Mouse (Mus musculus): ENCODE results near the gene Spata16. TPM values are rescaled to one million over a fixed set of nuclear protein-coding genes. Genes with fewer than 3 reads are reported as not detected.

Gene Spata16
- total and polyA plus RNA-seq, 3 experiments = not detected

GRCm38 (mm10) chr3:26639851-26640250 lies 2.4 kb downstream of the Spata16 start:
- no peaks in the 10 kb centered on the region for H3K36me3 ChIP-seq (ENCODE audit: control insufficient read depth in 1 of 2, insufficient read depth in 2 of 2, low read length in 2 of 2)
- no peaks in the 10 kb centered on the region for H3K9me3 ChIP-seq (replicated peaks; ENCODE audit: insufficient read depth, low read length)
- no peaks in the 10 kb centered on the region for H3K4me1 ChIP-seq (ENCODE audit: control insufficient read depth in 1 of 2, insufficient read depth in 2 of 2, low read length in 2 of 2)
- H3K9ac ChIP-seq (ENCODE audit: control insufficient read depth, low read depth, low read length, poor library complexity, severe bottlenecking) = no peak overlapping the region
- no peak for DNase-seq (ENCODE audit: low read depth, low spot score)
- no peaks in the 10 kb centered on the region for H3K27me3 ChIP-seq (ENCODE audit: control insufficient read depth in 1 of 2, insufficient read depth in 2 of 2, low read length in 2 of 2)
- no peaks in the 10 kb centered on the region for H3K79me2 ChIP-seq (ENCODE audit: control insufficient read depth, insufficient read depth, low read length, poor library complexity)
- TF ChIP-seq UBTF (IDR thresholded peaks at IDR 0.05; ENCODE audit: borderline replicate concordance, insufficient read depth, low read depth, low read length) = no peak
- TF ChIP-seq MEF2A (IDR thresholded peaks at IDR 0.05; ENCODE audit: extremely low read depth, insufficient replicate concordance, low read depth, low read length, poor library complexity, severe bottlenecking) = no peak
- TF ChIP-seq MXI1 (IDR thresholded peaks at IDR 0.05; ENCODE audit: low read depth, low read length) = no peak
- TF ChIP-seq SIN3A (IDR thresholded peaks at IDR 0.05; ENCODE audit: low read length) = no peak
- no peak for TF ChIP-seq GATA1 (IDR thresholded peaks at IDR 0.05; ENCODE audit: low read depth, low read length)
- TF ChIP-seq GABPA (IDR thresholded peaks at IDR 0.05; ENCODE audit: low read depth, low read length) = no peak
- no peak overlapping the region for H3K27ac ChIP-seq (ENCODE audit: control insufficient read depth, low read depth, low read length)
- H3K4me3 ChIP-seq (ENCODE audit: control insufficient read depth in 1 of 2, insufficient read depth in 1 of 2, low read depth in 2 of 2, low read length in 2 of 2) = no peak overlapping the region

DNA sequence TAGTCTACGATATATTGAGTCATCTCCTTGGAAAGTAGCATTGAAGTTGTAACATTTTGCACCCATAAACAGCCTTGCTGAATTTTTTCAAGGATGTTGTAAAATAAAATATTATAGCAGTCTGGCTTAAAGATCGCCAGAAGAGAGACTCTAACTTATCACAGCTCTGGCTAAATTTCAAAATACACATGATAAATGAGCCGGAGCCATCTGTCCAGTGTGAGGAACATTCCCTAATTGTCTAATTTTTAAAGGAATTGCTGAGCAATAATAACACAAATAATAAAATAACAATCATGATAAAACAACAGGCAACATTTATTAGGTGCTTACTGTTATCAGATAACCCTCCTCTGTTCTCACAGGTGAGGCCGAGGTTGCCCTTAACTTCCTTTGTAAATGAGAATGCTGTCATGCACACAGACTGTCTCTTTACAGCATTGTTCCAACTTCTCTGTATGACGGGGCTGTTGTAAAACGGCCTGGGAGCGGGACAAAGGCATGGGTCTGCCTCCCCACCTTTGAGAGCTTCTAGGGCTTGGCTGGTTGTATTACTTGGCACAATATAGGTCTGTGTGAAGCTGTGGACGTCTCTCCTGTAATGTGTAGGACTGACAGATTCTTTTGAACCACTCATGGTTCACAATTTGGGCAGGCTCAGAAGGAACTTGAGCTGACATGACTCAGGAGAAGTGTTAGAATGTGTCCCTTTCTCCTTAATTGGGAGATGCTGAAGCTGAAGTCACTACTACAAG lies 3.1 kb downstream of the Spata16 start:
- Histone ChIP-seq H3K4me1 (ENCODE audit: control insufficient read depth in 1 of 2, insufficient read depth in 2 of 2, low read length in 2 of 2) (no peaks in the 10 kb centered on the region), H3K9me3 (replicated peaks; ENCODE audit: insufficient read depth, low read length) (no peaks in the 10 kb centered on the region), H3K27me3 (ENCODE audit: control insufficient read depth in 1 of 2, insufficient read depth in 2 of 2, low read length in 2 of 2) (no peaks in the 10 kb centered on the region), H3K79me2 (ENCODE audit: control insufficient read depth, insufficient read depth, low read length, poor library complexity) (no peaks in the 10 kb centered on the region), H3K4me3 (ENCODE audit: control insufficient read depth in 1 of 2, insufficient read depth in 1 of 2, low read depth in 2 of 2, low read length in 2 of 2) (no peak overlapping the region), H3K27ac (ENCODE audit: control insufficient read depth, low read depth, low read length) (no peak overlapping the region), H3K9ac (ENCODE audit: control insufficient read depth, low read depth, low read length, poor library complexity, severe bottlenecking) (no peak overlapping the region), H3K36me3 (ENCODE audit: control insufficient read depth in 1 of 2, insufficient read depth in 2 of 2, low read length in 2 of 2) (no peaks in the 10 kb centered on the region)
- no peak for DNase-seq (ENCODE audit: low read depth, low spot score)
- TF ChIP-seq GABPA (IDR thresholded peaks at IDR 0.05; ENCODE audit: low read depth, low read length) (no peak), NRF1 (IDR thresholded peaks at IDR 0.05; ENCODE audit: insufficient read depth, low read depth, low read length, poor library complexity, severe bottlenecking) (no peak), HCFC1 (IDR thresholded peaks at IDR 0.05; ENCODE audit: low read depth, low read length) (no peak), CHD2 (IDR thresholded peaks at IDR 0.05; ENCODE audit: low read length) (no peak), GATA1 (IDR thresholded peaks at IDR 0.05; ENCODE audit: low read depth, low read length) (no peak), CHD1 (IDR thresholded peaks at IDR 0.05; ENCODE audit: low read depth, low read length) (no peak), SIN3A (IDR thresholded peaks at IDR 0.05; ENCODE audit: low read length) (no peak), TBP (IDR thresholded peaks at IDR 0.05; ENCODE audit: low read depth, low read length) (no peak), ZKSCAN1 (IDR thresholded peaks at IDR 0.05; ENCODE audit: low read depth, low read length) (no peak), BHLHE40 (IDR thresholded peaks at IDR 0.05; ENCODE audit: borderline replicate concordance, low read depth, low read length) (no peak), MAZ (IDR thresholded peaks at IDR 0.05; ENCODE audit: low read depth, low read length) (no peak), POLR2AphosphoS5 (IDR thresholded peaks at IDR 0.05; ENCODE audit: borderline replicate concordance, low read depth, low read length) (no peak), USF2 (IDR thresholded peaks at IDR 0.05; ENCODE audit: borderline replicate concordance in 1 of 2, insufficient read depth in 1 of 2, low read depth in 1 of 2, low read length in 2 of 2) (no peak), RCOR1 (IDR thresholded peaks at IDR 0.05; ENCODE audit: low read depth, low read length) (no peak), MYC (IDR thresholded peaks at IDR 0.05; ENCODE audit: low read depth, low read length) (no peak), MEF2A (IDR thresholded peaks at IDR 0.05; ENCODE audit: extremely low read depth, insufficient replicate concordance, low read depth, low read length, poor library complexity, severe bottlenecking) (no peak)
